Mouse (Mus musculus) liver, adult 10 weeks (tissue): Measurements from ENCODE around the gene Ros1. TPM values are rescaled to one million over a fixed set of nuclear protein-coding genes. Genes with fewer than 3 reads are reported as not detected.

Experiments
- polyA plus RNA-seq: library from polyadenylated mRNA; stranded (reverse); fragments of 350-450 nt; fragmentation: Illumina TruSeq; extraction: RNeasy Lipid Tissue Mini Kit (QIAGEN cat#74804); gene quantifications from one replicate; pipeline ENCODE4 v1.2.3, GENCODE M21; 2014; ENCODE audit warnings: low read depth, low replicate concordance

Ros1 gene
- polyA plus RNA-seq = not detected

GRCm38 (mm10) chr10:52194957-52195852 lies at the start of gene Ros1:
Gene Ros1, minus strand, starts transcription at chr10:52195244.

GRCm38 (mm10) chr10:52233301-52233968 lies 38.4 kb upstream of the Ros1 start, which contains the start of gene Dcbld1:
Gene Dcbld1, plus strand, starts transcription at chr10:52233619.

GRCm38 (mm10) chr10:52022413-52023212 lies 172.4 kb downstream of the Ros1 start, which contains the start of gene Vgll2:
Gene Vgll2, plus strand, starts transcription at chr10:52022502.

Other genes with a start within 250 kb of the Ros1 start
- gene Vgll2, start 172.7 kb downstream of the Ros1 start, polyA plus RNA-seq = not detected
- 3.4 TPM for gene Dcbld1, start 38.4 kb upstream of the Ros1 start, polyA plus RNA-seq
- not detected for gene Gm26741, start 163.5 kb upstream of the Ros1 start, polyA plus RNA-seq
- 32.6 TPM for gene Gopc, start 186.9 kb upstream of the Ros1 start, polyA plus RNA-seq
- gene Nepn, start 193.7 kb upstream of the Ros1 start, polyA plus RNA-seq = not detected
- 55.5 TPM for gene Nus1, start 222.3 kb upstream of the Ros1 start, polyA plus RNA-seq